Comparison of ENCODE assay signal across 15 mouse cellular contexts in the genomic region with DNA sequence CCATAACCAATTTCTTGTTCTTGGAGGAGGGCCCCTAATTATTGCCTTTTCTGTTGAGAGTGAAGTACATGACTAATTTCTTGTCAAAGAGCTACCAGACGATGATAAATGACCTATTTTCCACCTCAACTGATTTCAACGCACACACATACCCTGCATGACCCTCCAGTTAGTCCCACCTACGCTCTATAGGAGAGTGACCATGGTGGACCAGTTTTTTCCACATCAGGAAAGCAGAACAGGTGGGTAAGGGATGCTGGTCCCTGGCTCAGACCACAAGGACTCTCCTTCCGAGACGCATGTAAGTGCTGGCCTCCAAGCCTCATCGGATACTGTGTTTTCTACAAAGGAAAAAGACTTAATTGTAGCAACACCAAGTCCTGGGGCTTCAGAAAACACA.
A peak's percentile ranks its signal among the peaks of the same experiment; 100 is the strongest.
DNase-seq lines count a peak whose midpoint lies in the region; ATAC-seq and TF ChIP-seq lines count a peak whose summit lies in the region.
"Had no signal": no experiment of that assay in that cellular context is flagged by ENCODE, and none has a peak within 500 bp of the region (broad histone marks: within the 10 kb centered on the region; RNA-seq: fewer than 3 reads in every experiment).

No protein-coding gene starts in this region.

- no peaks in the 10 kb centered on the region for H3K36me3 ChIP-seq in hindbrain, embryonic 14.5 days (replicated peaks; ENCODE audit: control insufficient read depth, insufficient read depth)
- no peaks in the 10 kb centered on the region for H3K36me3 ChIP-seq in hindbrain, embryonic 11.5 days (ENCODE audit: control insufficient read depth, insufficient read depth, low read length)
- no peaks in the 10 kb centered on the region for H3K36me3 ChIP-seq in neural tube, embryonic 13.5 days
- H3K36me3 ChIP-seq in stomach, embryonic 16.5 days (ENCODE audit: control insufficient read depth, insufficient read depth, low read length), result no peaks in the 10 kb centered on the region
- H3K36me3 ChIP-seq: embryonic facial prominence, embryonic 12.5 days; forebrain, embryonic 10.5 days; limb, embryonic 13.5 days had no signal

- H3K9ac ChIP-seq in hindbrain, embryonic 14.5 days, result no peak overlapping the region
- no peak overlapping the region for H3K9ac ChIP-seq in hindbrain, embryonic 11.5 days (ENCODE audit: low read depth, low read length)
- no peak overlapping the region for H3K9ac ChIP-seq in neural tube, embryonic 13.5 days
- no peak overlapping the region for H3K9ac ChIP-seq in stomach, embryonic 16.5 days (ENCODE audit: low read length)
- H3K9ac ChIP-seq: embryonic facial prominence, embryonic 12.5 days; limb, embryonic 13.5 days; liver, postnatal 0 days had no signal

- DNase-seq in gastrocnemius, adult 2 months, result no peak
- no peak for DNase-seq in gastrocnemius, postnatal 36 days
- no peak for DNase-seq in hindbrain, embryonic 14.5 days (ENCODE audit: low spot score)
- DNase-seq in hindbrain, embryonic 11.5 days (ENCODE audit: low spot score), result no peak
- DNase-seq in neural tube, embryonic 10.5 days (ENCODE audit: extremely low spot score, low spot score), result no peak
- no peak for DNase-seq in thymus, adult 18-20 months
- DNase-seq: cerebellum, adult 11 months; liver, postnatal 0 days; spleen, adult 18-20 months had no signal

- no peaks in the 10 kb centered on the region for H3K9me3 ChIP-seq in hindbrain, embryonic 14.5 days (ENCODE audit: control insufficient read depth, low read length)
- H3K9me3 ChIP-seq in hindbrain, embryonic 11.5 days (ENCODE audit: control insufficient read depth, low read length), result no peaks in the 10 kb centered on the region
- H3K9me3 ChIP-seq in neural tube, embryonic 13.5 days, result no peaks in the 10 kb centered on the region
- no peaks in the 10 kb centered on the region for H3K9me3 ChIP-seq in stomach, embryonic 16.5 days (replicated peaks; ENCODE audit: control insufficient read depth, low read length)
- H3K9me3 ChIP-seq: embryonic facial prominence, embryonic 12.5 days; forebrain, embryonic 10.5 days; limb, embryonic 13.5 days had no signal

- no peaks in the 10 kb centered on the region for H3K4me1 ChIP-seq in hindbrain, embryonic 14.5 days (replicated peaks; ENCODE audit: control insufficient read depth, insufficient read depth, low read length)
- no peaks in the 10 kb centered on the region for H3K4me1 ChIP-seq in hindbrain, embryonic 11.5 days (replicated peaks; ENCODE audit: control insufficient read depth, insufficient read depth, low read length)
- H3K4me1 ChIP-seq in neural tube, embryonic 13.5 days (replicated peaks), result peaks cover 12% of the 10 kb centered on the region
- H3K4me1 ChIP-seq in stomach, embryonic 16.5 days (ENCODE audit: control insufficient read depth, insufficient read depth, low read length), result peaks cover 12% of the 10 kb centered on the region; the same call in 1 of the 2 replicates

- H3K27me3 ChIP-seq in hindbrain, embryonic 14.5 days (ENCODE audit: control insufficient read depth, insufficient read depth, low read length), result no peaks in the 10 kb centered on the region
- no peaks in the 10 kb centered on the region for H3K27me3 ChIP-seq in hindbrain, embryonic 11.5 days (ENCODE audit: control insufficient read depth, insufficient read depth, low read length)
- no peaks in the 10 kb centered on the region for H3K27me3 ChIP-seq in neural tube, embryonic 13.5 days
- H3K27me3 ChIP-seq in stomach, embryonic 16.5 days (ENCODE audit: control insufficient read depth, insufficient read depth, low read length), result no peaks in the 10 kb centered on the region
- H3K27me3 ChIP-seq: embryonic facial prominence, embryonic 12.5 days; limb, embryonic 13.5 days had no signal

- 50% methylated on average over 6 of the region's 6 CpGs for WGBS in hindbrain, embryonic 14.5 days
- WGBS in hindbrain, embryonic 11.5 days, result 58% methylated on average over 6 of the region's 6 CpGs
- WGBS in neural tube, embryonic 13.5 days, result 63% methylated on average over 6 of the region's 6 CpGs
- WGBS in stomach, embryonic 16.5 days, result 70% methylated on average over 6 of the region's 6 CpGs

- intact Hi-C loops in gastrocnemius, adult 2 months (cut with DNase I), result no loop called here
- intact Hi-C loops in gastrocnemius, postnatal 36 days (cut with DNase I), result no loop called here

- peak overlapping the region; percentile 66 for H3K27ac ChIP-seq in gastrocnemius, adult 2 months
- 0 out of 2 replicates have a peak overlapping the region, but pooled peaks have one; percentile 17 for H3K27ac ChIP-seq in hindbrain, embryonic 14.5 days
- no peak overlapping the region for H3K27ac ChIP-seq in hindbrain, embryonic 11.5 days (ENCODE audit: low read depth, low read length)
- 0 out of 2 replicates have a peak overlapping the region, but pooled peaks have one; percentile 18 for H3K27ac ChIP-seq in neural tube, embryonic 13.5 days (replicated peaks)
- H3K27ac ChIP-seq in stomach, embryonic 16.5 days (ENCODE audit: low read length), result peak overlapping the region; percentile 70
- H3K27ac ChIP-seq: embryonic facial prominence, embryonic 12.5 days; forebrain, embryonic 10.5 days; limb, embryonic 13.5 days had no signal

- peak; percentile 11; the same call in 1 of the 2 replicates for ATAC-seq in hindbrain, embryonic 14.5 days (ENCODE audit: low FRiP score)
- no peak for ATAC-seq in hindbrain, embryonic 11.5 days (ENCODE audit: low FRiP score)
- ATAC-seq in neural tube, embryonic 13.5 days (ENCODE audit: low read depth), result peak; percentile 36; the same call in 1 of the 2 replicates
- ATAC-seq in stomach, embryonic 16.5 days (ENCODE audit: insufficient read depth, low FRiP score), result no peak
- ATAC-seq: intestine, postnatal 0 days; liver, postnatal 0 days had no signal

- H3K4me2 ChIP-seq in hindbrain, embryonic 14.5 days (replicated peaks), result no peak overlapping the region
- H3K4me2 ChIP-seq in hindbrain, embryonic 11.5 days (replicated peaks; ENCODE audit: low read depth, low read length), result no peak overlapping the region
- H3K4me2 ChIP-seq in neural tube, embryonic 13.5 days, result no peak overlapping the region
- H3K4me2 ChIP-seq in stomach, embryonic 16.5 days (ENCODE audit: low read depth, low read length), result no peak overlapping the region
- H3K4me2 ChIP-seq: embryonic facial prominence, embryonic 12.5 days; limb, embryonic 13.5 days had no signal

- no peak for TF ChIP-seq CTCF in gastrocnemius, adult 2 months (IDR thresholded peaks at IDR 0.05)

- H3K4me3 ChIP-seq in gastrocnemius, adult 2 months, result 0 out of 2 replicates have a peak overlapping the region, but pooled peaks have one; percentile 5
- no peak overlapping the region for H3K4me3 ChIP-seq in hindbrain, embryonic 14.5 days (replicated peaks; ENCODE audit: low read length)
- no peak overlapping the region for H3K4me3 ChIP-seq in hindbrain, embryonic 11.5 days (ENCODE audit: low read depth, low read length)
- H3K4me3 ChIP-seq in neural tube, embryonic 13.5 days, result no peak overlapping the region
- H3K4me3 ChIP-seq in stomach, embryonic 16.5 days (replicated peaks; ENCODE audit: low read length), result no peak overlapping the region
- H3K4me3 ChIP-seq: embryonic facial prominence, embryonic 12.5 days; forebrain, embryonic 10.5 days; limb, embryonic 13.5 days had no signal

Comparison
In these comparisons a context has a peak if more than half of its experiments do, and no peak if none do; other contexts are left out.
1. ATAC-seq: peak in hindbrain, embryonic 14.5 days (single experiment) and neural tube, embryonic 13.5 days (single experiment); none in hindbrain, embryonic 11.5 days (single experiment) and stomach, embryonic 16.5 days (single experiment).